Mouse (Mus musculus) cortical plate, adult 2 months (tissue): ENCODE measurements at regions not wholly inside any gene's neighbourhood (a gene's known extent, or its start where the extent isn't known, plus 50 kb on each side); places are given as distances from the start of the nearest gene placed in this dataset.

Experiments
- CTCF ChIP-seq: fragments of 200-500 bp; IDR thresholded peaks from 2 replicates; pipeline ENCODE4 v1.5.1; 2011; ENCODE audit warnings: mild to moderate bottlenecking, control low read depth, low read length; ENCODE audit not compliant: insufficient read depth; ENCODE audit errors: extremely low read depth
- POLR2A ChIP-seq: fragments of 200-500 bp; IDR thresholded peaks from 2 replicates; pipeline ENCODE4 v1.6.1; 2011; ENCODE audit warnings: mild to moderate bottlenecking, low read length, control low read depth; ENCODE audit not compliant: insufficient read depth; ENCODE audit errors: extremely low read depth

- no peak for TF ChIP-seq POLR2A
- no peak for TF ChIP-seq CTCF
These were observed 56.3 kb upstream of the Gm21915 start for GRCm38 (mm10) chr9:40614071-40614470.
